Mouse (Mus musculus) midbrain, embryonic 12.5 days (tissue): ENCODE data around the gene Gm14401. TPM values are rescaled to one million over a fixed set of nuclear protein-coding genes. Genes with fewer than 3 reads are reported as not detected.
"Not testable (repeated sequence)": the region's sequence is repeated elsewhere in the genome, so short reads cannot be mapped to it uniquely, and the experiment has no call there.

Source experiments
- ATAC-seq: fragments of 200-750 bp; cut with Nextera tagmentation; 2 replicates; pipeline ENCODE4 v1.8.0; 2017; ENCODE audit warnings: low read depth, moderate TSS enrichment, moderate library complexity; ENCODE audit not compliant: low FRiP score
- H3K27ac ChIP-seq: fragments of 300-500 bp; sonication (generic); replicated peaks from 2 replicates; pipeline ENCODE4 v1.5.1; 2016; ENCODE audit warnings: mild to moderate bottlenecking
- H3K27me3 ChIP-seq: fragments of 300-500 bp; sonication (generic); 2 replicates; pipeline ENCODE4 v1.6.1; 2016; ENCODE audit warnings: mild to moderate bottlenecking
- H3K36me3 ChIP-seq: fragments of 300-500 bp; sonication (generic); 2 replicates; pipeline ENCODE4 v1.6.1; 2016
- H3K4me1 ChIP-seq: fragments of 300-500 bp; sonication (generic); 2 replicates; pipeline ENCODE4 v1.6.1; 2016
- H3K4me2 ChIP-seq: fragments of 300-500 bp; sonication (generic); replicated peaks from 2 replicates; pipeline ENCODE4 v1.6.1; 2016; ENCODE audit warnings: mild to moderate bottlenecking, moderate library complexity
- H3K4me3 ChIP-seq: fragments of 300-500 bp; sonication (generic); 2 replicates; pipeline ENCODE4 v1.5.1; 2016; ENCODE audit warnings: mild to moderate bottlenecking
- H3K9ac ChIP-seq: fragments of 300-500 bp; sonication (generic); replicated peaks from 2 replicates; pipeline ENCODE4 v1.6.1; 2016; ENCODE audit warnings: mild to moderate bottlenecking, moderate library complexity
- H3K9me3 ChIP-seq: fragments of 300-500 bp; sonication (generic); 2 replicates; pipeline ENCODE4 v1.6.1; 2016; ENCODE audit warnings: mild to moderate bottlenecking
- WGBS: fragments of 180-500 bp; shearing (Covaris S2); methylation state at CpG from one replicate; pipeline ENCODE4 v1.1.7; 2016; 5-methylcytosine and 5-hydroxymethylcytosine counted together
- polyA plus RNA-seq: library from polyadenylated mRNA; unstranded; fragments of >200 nt; fragmentation: Nextera tagmentation; extraction: Ambion mirVana; gene quantifications from 2 replicates; pipeline ENCODE4 v1.2.1, GENCODE M21; 2016

Gm14401 gene
- polyA plus RNA-seq = not detected in 2 replicates

GRCm38 (mm10) chr2:177073432-177074423 lies at the start of gene Gm14401:
TSS of gene Gm14401 (plus strand) at chr2:177074320.
- H3K36me3 ChIP-seq, H3K4me1 ChIP-seq, H3K27ac ChIP-seq, H3K4me3 ChIP-seq, ATAC-seq, H3K27me3 ChIP-seq, H3K4me2 ChIP-seq, H3K9me3 ChIP-seq, H3K9ac ChIP-seq: not testable (repeated sequence)
- 67% methylated on average over 7 of the region's 7 CpGs for WGBS

- not testable (repeated sequence) for ATAC-seq, H3K27me3 ChIP-seq, H3K36me3 ChIP-seq, H3K4me2 ChIP-seq, H3K4me3 ChIP-seq, H3K9me3 ChIP-seq, H3K4me1 ChIP-seq, H3K9ac ChIP-seq, H3K27ac ChIP-seq
- WGBS = 76% methylated on average over 1 of the region's 1 CpGs
Measured at GRCm38 (mm10) chr2:177072807-177073206, 1.3 kb upstream of the Gm14401 start.

GRCm38 (mm10) chr2:177075015-177075414 lies 895 bp downstream of the Gm14401 start:
- not testable (repeated sequence) for H3K9ac ChIP-seq, H3K36me3 ChIP-seq, H3K27ac ChIP-seq, H3K27me3 ChIP-seq, H3K4me3 ChIP-seq, H3K9me3 ChIP-seq, H3K4me2 ChIP-seq, ATAC-seq, H3K4me1 ChIP-seq

- not testable (repeated sequence) for H3K36me3 ChIP-seq, H3K9ac ChIP-seq, H3K27me3 ChIP-seq, H3K4me3 ChIP-seq, H3K4me2 ChIP-seq, ATAC-seq, H3K27ac ChIP-seq, H3K9me3 ChIP-seq, H3K4me1 ChIP-seq
- WGBS = 85% methylated on average over 1 of the region's 1 CpGs
Measured at GRCm38 (mm10) chr2:177079866-177080265, 5.7 kb downstream of the Gm14401 start.

- not testable (repeated sequence) for H3K4me3 ChIP-seq, H3K36me3 ChIP-seq
- 87% methylated on average over 5 of the region's 5 CpGs for WGBS
Measured at GRCm38 (mm10) chr2:177109086-177109485, 35.0 kb downstream of the Gm14401 start.

GRCm38 (mm10) chr2:177129097-177129496 lies 55.0 kb downstream of the Gm14401 start:
- ATAC-seq = peak; percentile 30; the same call in 1 of the 2 replicates
- not testable (repeated sequence) for H3K4me1 ChIP-seq, H3K27ac ChIP-seq, H3K4me3 ChIP-seq, H3K9ac ChIP-seq, H3K36me3 ChIP-seq, H3K4me2 ChIP-seq, H3K9me3 ChIP-seq, H3K27me3 ChIP-seq
- WGBS = 36% methylated on average over 1 of the region's 1 CpGs

More at GRCm38 (mm10) chr2:177109086-177109485, 35.0 kb downstream of the Gm14401 start:
- not testable (repeated sequence) for H3K4me1 ChIP-seq, H3K9me3 ChIP-seq, H3K27me3 ChIP-seq, H3K4me2 ChIP-seq, H3K9ac ChIP-seq, ATAC-seq, H3K27ac ChIP-seq

Other genes with a start within 250 kb of the Gm14401 start
- gene Gm14408, start 243.2 kb upstream of the Gm14401 start, polyA plus RNA-seq = not detected in 2 replicates
- 7.0 and 11.7 TPM in 2 replicates for gene Gm14296, start 146.5 kb upstream of the Gm14401 start, polyA plus RNA-seq
- gene Gm14419, start 73.4 kb upstream of the Gm14401 start, polyA plus RNA-seq = 6.6 and 8.8 TPM in 2 replicates
- gene Gm14410, start 132.1 kb downstream of the Gm14401 start, polyA plus RNA-seq = 29.1 and 29.8 TPM in 2 replicates
- gene Gm14409, start 192.7 kb downstream of the Gm14401 start, polyA plus RNA-seq = not detected in 2 replicates
- 0.34 and 0.45 TPM in 2 replicates for gene Gm14412, start 250.0 kb downstream of the Gm14401 start, polyA plus RNA-seq